ENCODE assay signal across 22 mouse cellular contexts in genomic region chr2:14262090-14262489, GRCm38 (mm10).
"Had no signal": no experiment of that assay in that cellular context is flagged by ENCODE, and none has a peak within 500 bp of the region (broad histone marks: within the 10 kb centered on the region; RNA-seq: fewer than 3 reads in every experiment).

No protein-coding gene starts in this region.

- H3K27ac ChIP-seq: kidney, postnatal 0 days; left cerebral cortex, adult 2 months; liver, embryonic 15.5 days; lung, embryonic 15.5 days; midbrain, embryonic 10.5 days; midbrain, embryonic 13.5 days; stomach, postnatal 0 days had no signal

- DNase-seq: kidney, adult 2 months; kidney, postnatal 25 days; layer of hippocampus, postnatal 36 days; lung, adult 18-20 months; lung, postnatal 10 days; lung, postnatal 36 days; right cerebral cortex, adult 18-20 months; right cerebral cortex, postnatal 14 days; right cerebral cortex, postnatal 4 days; thymus, adult 2 months; thymus, postnatal 14 days; thymus, postnatal 4 days had no signal

- H3K4me1 ChIP-seq: liver, embryonic 15.5 days; lung, embryonic 15.5 days; midbrain, embryonic 10.5 days; midbrain, embryonic 13.5 days had no signal

- H3K4me3 ChIP-seq: left cerebral cortex, adult 2 months; liver, embryonic 15.5 days; lung, embryonic 15.5 days; megakaryocyte, embryonic 14.5 days; midbrain, embryonic 10.5 days; midbrain, embryonic 13.5 days had no signal

- ATAC-seq: intestine, embryonic 16.5 days; midbrain, embryonic 13.5 days; midbrain, embryonic 16.5 days had no signal
